Mouse (Mus musculus) macrophage (primary cell): ENCODE measurements around the gene Ext2. TPM values are rescaled to one million over a fixed set of nuclear protein-coding genes. Genes with fewer than 3 reads are reported as not detected.

ENCODE experiments used
- H3K27ac ChIP-seq: fragments of 350-480 bp; formaldehyde crosslinking; 2 replicates; pipeline ENCODE4 v1.9.0; 2021
- H3K36me3 ChIP-seq: fragments of 350-480 bp; formaldehyde crosslinking; 2 replicates; pipeline ENCODE4 v1.9.0; 2021; ENCODE audit errors: inconsistent target
- H3K4me3 ChIP-seq: fragments of 350-480 bp; formaldehyde crosslinking; 2 replicates; pipeline ENCODE4 v1.9.0; 2021; ENCODE audit errors: inconsistent target
- H3K79me2 ChIP-seq: fragments of 350-480 bp; formaldehyde crosslinking; 2 replicates; pipeline ENCODE4 v1.9.0; 2021; ENCODE audit errors: inconsistent target
- WGBS: methylation state at CpG from one replicate; pipeline ENCODE4 v1.1.7; 2026; ENCODE audit warnings: inconsistent platforms; ENCODE audit not compliant: missing documents; 5-methylcytosine and 5-hydroxymethylcytosine counted together
- polyA plus RNA-seq: library from polyadenylated mRNA; stranded (reverse); fragments of 250-400 nt; gene quantifications from 3 replicates; pipeline ENCODE4 v1.2.4, GENCODE M21; 2018; ENCODE audit warnings: inconsistent platforms

Ext2 gene
- polyA plus RNA-seq, 1 experiment from 2014 or later: 45.6 TPM

GRCm38 (mm10) chr2:93677231-93677630, 145.1 kb downstream of the Ext2 start:
- H3K79me2 ChIP-seq: no peaks in the 10 kb centered on the region
- no peak overlapping the region for H3K4me3 ChIP-seq
- H3K27ac ChIP-seq: no peak overlapping the region
- no peaks in the 10 kb centered on the region for H3K36me3 ChIP-seq
- WGBS: 92% methylated on average over 14 of the region's 14 CpGs

- WGBS: 83% methylated on average over 15 of the region's 15 CpGs
- Histone ChIP-seq H3K4me3 (no peak overlapping the region), H3K27ac (no peak overlapping the region), H3K79me2 (no peaks in the 10 kb centered on the region), H3K36me3 (no peaks in the 10 kb centered on the region)
These were observed 150.7 kb downstream of the Ext2 start for GRCm38 (mm10) chr2:93671573-93672184.

- WGBS: 50% methylated on average over 3 of the region's 3 CpGs
- Histone ChIP-seq H3K27ac (no peak overlapping the region), H3K79me2 (no peaks in the 10 kb centered on the region), H3K4me3 (no peak overlapping the region), H3K36me3 (no peaks in the 10 kb centered on the region)
These were observed 156.1 kb downstream of the Ext2 start for GRCm38 (mm10) chr2:93666146-93666858.

- Histone ChIP-seq H3K27ac (no peak overlapping the region), H3K4me3 (no peak overlapping the region), H3K36me3 (no peaks in the 10 kb centered on the region), H3K79me2 (no peaks in the 10 kb centered on the region)
- 98% methylated on average over 3 of the region's 5 CpGs for WGBS
These were observed 156.9 kb downstream of the Ext2 start for GRCm38 (mm10) chr2:93665472-93665871.

GRCm38 (mm10) chr2:93662240-93662865, 160.0 kb downstream of the Ext2 start:
- no peaks in the 10 kb centered on the region for H3K36me3 ChIP-seq

GRCm38 (mm10) chr2:93661096-93661495, 161.3 kb downstream of the Ext2 start:
- Histone ChIP-seq H3K79me2 (no peaks in the 10 kb centered on the region), H3K36me3 (no peaks in the 10 kb centered on the region), H3K4me3 (no peak overlapping the region), H3K27ac (no peak overlapping the region)
- WGBS: 87% methylated on average over 6 of the region's 6 CpGs

More at GRCm38 (mm10) chr2:93662240-93662865, 160.0 kb downstream of the Ext2 start:
- Histone ChIP-seq H3K79me2 (no peaks in the 10 kb centered on the region), H3K27ac (no peak overlapping the region), H3K4me3 (no peak overlapping the region)
- WGBS: 75% methylated on average over 16 of the region's 16 CpGs

GRCm38 (mm10) chr2:93659705-93660308, 162.6 kb downstream of the Ext2 start:
- Histone ChIP-seq H3K36me3 (no peaks in the 10 kb centered on the region), H3K79me2 (no peaks in the 10 kb centered on the region), H3K27ac (no peak overlapping the region), H3K4me3 (no peak overlapping the region)
- 84% methylated on average over 6 of the region's 6 CpGs for WGBS

GRCm38 (mm10) chr2:93659004-93659403, 163.4 kb downstream of the Ext2 start:
- Histone ChIP-seq H3K4me3 (no peak overlapping the region), H3K79me2 (no peaks in the 10 kb centered on the region), H3K36me3 (no peaks in the 10 kb centered on the region), H3K27ac (no peak overlapping the region)
- WGBS: 28% methylated on average over 3 of the region's 3 CpGs

GRCm38 (mm10) chr2:93654336-93655055, 167.9 kb downstream of the Ext2 start:
- no peak overlapping the region for H3K4me3 ChIP-seq
- no peaks in the 10 kb centered on the region for H3K79me2 ChIP-seq
- 90% methylated on average over 11 of the region's 11 CpGs for WGBS
- H3K27ac ChIP-seq: no peak overlapping the region
- H3K36me3 ChIP-seq: no peaks in the 10 kb centered on the region

GRCm38 (mm10) chr2:93649243-93649870, 173.0 kb downstream of the Ext2 start:
- no peak overlapping the region for H3K27ac ChIP-seq
- no peak overlapping the region for H3K4me3 ChIP-seq
- 50% methylated on average over 4 of the region's 4 CpGs for WGBS
- H3K79me2 ChIP-seq: no peaks in the 10 kb centered on the region
- no peaks in the 10 kb centered on the region for H3K36me3 ChIP-seq

- Histone ChIP-seq H3K36me3 (no peaks in the 10 kb centered on the region), H3K4me3 (no peak overlapping the region), H3K27ac (no peak overlapping the region), H3K79me2 (no peaks in the 10 kb centered on the region)
- WGBS: 7% methylated on average over 20 of the region's 20 CpGs
These were observed 174.3 kb downstream of the Ext2 start for GRCm38 (mm10) chr2:93647924-93648575.

GRCm38 (mm10) chr2:93647051-93647923, 175.1 kb downstream of the Ext2 start:
- H3K79me2 ChIP-seq: no peaks in the 10 kb centered on the region
- no peak overlapping the region for H3K27ac ChIP-seq
- H3K4me3 ChIP-seq: no peak overlapping the region
- WGBS: 5% methylated on average over 44 of the region's 44 CpGs
- no peaks in the 10 kb centered on the region for H3K36me3 ChIP-seq
